Mouse (Mus musculus) mammary gland, adult 2 months (tissue): ENCODE data around the gene Cenpq. TPM values are rescaled to one million over a fixed set of nuclear protein-coding genes. Genes with fewer than 3 reads are reported as not detected.

Experiments
- polyA plus RNA-seq: library from polyadenylated mRNA; depleted of rRNA; stranded (reverse); fragments of >200 nt; gene quantifications from 2 replicates; pipeline ENCODE4 v1.2.3, GENCODE M21; 2012; ENCODE audit warnings: low replicate concordance; rRNA removed

Cenpq gene
- 0.60 and 1.2 TPM in 2 replicates for polyA plus RNA-seq

GRCm38 (mm10) chr17:40934420-40935231 is at the start of gene Cenpq, which contains the start of gene Mut:
Cenpq (minus strand) TSS chr17:40935047.
Mut (plus strand) TSS chr17:40934685.

DNA sequence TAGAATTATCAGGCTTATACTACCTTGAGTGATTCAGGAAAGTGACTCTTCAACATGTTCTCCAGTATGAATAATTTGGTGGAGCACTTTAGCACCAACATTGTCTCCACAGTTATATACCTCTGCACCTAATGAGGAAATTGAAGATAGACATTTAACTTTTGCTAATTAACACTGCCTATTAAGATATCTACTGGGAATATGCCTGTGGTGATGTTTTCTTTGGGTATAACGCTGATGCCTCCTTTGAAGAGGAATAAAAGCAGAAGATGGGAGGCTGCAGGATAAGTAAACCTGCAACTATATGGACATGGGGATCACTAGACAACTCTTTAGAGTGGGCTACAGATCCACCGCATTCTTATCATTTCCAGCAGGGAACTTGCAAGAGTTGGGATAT is 20.6 kb downstream of the Cenpq start, which contains the start of gene Glyatl3:
Gene Glyatl3 (minus strand): TSS at position 101 of the 400 bp plus-strand sequence.

DNA sequence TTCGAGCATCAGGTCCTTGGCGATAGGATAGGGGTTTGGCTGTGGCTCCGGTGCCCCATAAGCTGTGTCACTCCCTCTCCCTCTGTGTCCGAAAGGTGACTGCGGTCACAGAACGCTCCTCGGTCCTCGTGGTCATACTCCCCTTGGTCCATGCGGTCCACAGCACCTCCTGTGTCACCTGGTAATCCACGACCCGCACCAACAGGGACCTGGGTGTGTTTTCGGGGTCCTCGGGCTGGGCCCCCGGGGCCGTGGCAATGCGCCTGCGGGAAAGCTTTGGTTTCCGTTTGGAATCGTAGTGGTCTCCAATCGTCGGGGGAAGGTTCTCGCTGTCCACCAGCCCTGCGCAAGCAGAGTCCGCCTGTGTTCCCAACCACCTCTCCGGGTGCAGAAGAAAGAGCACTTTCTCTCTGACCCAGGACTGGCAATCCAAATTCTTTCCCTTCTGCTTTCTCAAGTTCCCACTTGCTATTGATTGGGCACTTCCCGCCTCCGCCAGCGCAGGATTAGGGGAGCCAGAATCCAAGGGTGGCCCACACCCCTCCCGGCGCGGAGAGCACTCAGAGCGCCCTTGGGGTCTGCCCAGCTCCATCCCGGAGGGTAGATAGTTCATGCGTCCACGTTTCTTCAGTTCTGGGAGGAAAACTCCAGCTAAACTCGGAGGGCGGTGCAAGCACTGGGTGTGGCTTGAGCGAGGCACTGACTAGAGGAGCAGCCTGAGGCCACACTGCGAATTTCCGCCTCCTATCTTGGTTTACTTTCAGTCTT is 54.7 kb downstream of the Cenpq start, which contains the start of gene 9130008F23Rik:
Gene 9130008F23Rik (minus strand): TSS at position 636 of the 768 bp plus-strand sequence.

Other genes with a start within 250 kb of the Cenpq start
- gene Esp1, start 207.9 kb downstream of the Cenpq start, polyA plus RNA-seq, result not detected in 2 replicates
- not detected in 2 replicates for gene Crisp2, start 128.0 kb downstream of the Cenpq start, polyA plus RNA-seq
- not detected in 2 replicates for gene Rhag, start 123.9 kb downstream of the Cenpq start, polyA plus RNA-seq
- 3.3 and 4.1 TPM in 2 replicates for gene 9130008F23Rik, start 54.5 kb downstream of the Cenpq start, polyA plus RNA-seq
- not detected in 2 replicates for gene Glyatl3, start 20.7 kb downstream of the Cenpq start, polyA plus RNA-seq
- 11.4 and 28.3 TPM in 2 replicates for gene Mut, start 362 bp downstream of the Cenpq start, polyA plus RNA-seq